Mouse (Mus musculus) urinary bladder, adult 2 months (tissue): ENCODE measurements around the gene Rgp1. TPM values are rescaled to one million over a fixed set of nuclear protein-coding genes. Genes with fewer than 3 reads are reported as not detected.
"Not testable (repeated sequence)": the region's sequence is repeated elsewhere in the genome, so short reads cannot be mapped to it uniquely, and the experiment has no call there.

Experiments
- DNase-seq: peaks from one replicate; pipeline ENCODE4 v3.0.0; 2022; ENCODE audit warnings: low spot score
- polyA plus RNA-seq: library from polyadenylated mRNA; depleted of rRNA; stranded (reverse); fragments of >200 nt; gene quantifications from 2 replicates; pipeline ENCODE4 v1.2.3, GENCODE M21; 2012; rRNA removed

Gene Rgp1
- polyA plus RNA-seq = 34.9 and 35.1 TPM in 2 replicates

- DNase-seq = peak; percentile 88
Observed at GRCm38 (mm10) chr4:43578376-43579204, at the start of gene Rgp1, which contains the start of gene Gba2. TSS of gene Rgp1 (plus strand) at chr4:43578715. TSS of gene Gba2 (minus strand) at chr4:43578873.

GRCm38 (mm10) chr4:43530081-43530501 is 48.4 kb upstream of the Rgp1 start:
- no peak for DNase-seq

- DNase-seq = no peak
Observed at GRCm38 (mm10) chr4:43530581-43530980, 47.9 kb upstream of the Rgp1 start.

- DNase-seq = no peak
Observed at GRCm38 (mm10) chr4:43533270-43533669, 45.2 kb upstream of the Rgp1 start.

GRCm38 (mm10) chr4:43535628-43536027 is 42.9 kb upstream of the Rgp1 start:
- no peak for DNase-seq

GRCm38 (mm10) chr4:43536031-43536430 is 42.5 kb upstream of the Rgp1 start:
- no peak for DNase-seq

GRCm38 (mm10) chr4:43542044-43542443 is 36.5 kb upstream of the Rgp1 start:
- no peak for DNase-seq

GRCm38 (mm10) chr4:43546375-43547047 is 32.0 kb upstream of the Rgp1 start:
- DNase-seq = no peak

GRCm38 (mm10) chr4:43547160-43547559 is 31.4 kb upstream of the Rgp1 start:
- no peak for DNase-seq

- no peak for DNase-seq
Observed at GRCm38 (mm10) chr4:43549055-43549454, 29.5 kb upstream of the Rgp1 start.

GRCm38 (mm10) chr4:43551854-43552253 is 26.7 kb upstream of the Rgp1 start:
- not testable (repeated sequence) for DNase-seq

GRCm38 (mm10) chr4:43552437-43552836 is 26.1 kb upstream of the Rgp1 start:
- no peak for DNase-seq

GRCm38 (mm10) chr4:43553891-43554290 is 24.6 kb upstream of the Rgp1 start:
- DNase-seq = no peak

- no peak for DNase-seq
Observed at GRCm38 (mm10) chr4:43555926-43556325, 22.6 kb upstream of the Rgp1 start.

GRCm38 (mm10) chr4:43558028-43558630 is 20.4 kb upstream of the Rgp1 start:
- DNase-seq = no peak

GRCm38 (mm10) chr4:43558631-43559356 is 19.7 kb upstream of the Rgp1 start:
- no peak for DNase-seq

GRCm38 (mm10) chr4:43559519-43560242 is 18.8 kb upstream of the Rgp1 start:
- DNase-seq = no peak

GRCm38 (mm10) chr4:43560243-43560611 is 18.3 kb upstream of the Rgp1 start:
- no peak for DNase-seq

- DNase-seq = no peak
Observed at GRCm38 (mm10) chr4:43560976-43561375, 17.5 kb upstream of the Rgp1 start.

GRCm38 (mm10) chr4:43561436-43561996 is 17.0 kb upstream of the Rgp1 start:
- no peak for DNase-seq
